Mouse (Mus musculus): ENCODE results near the gene Grid1. TPM values are rescaled to one million over a fixed set of nuclear protein-coding genes. Genes with fewer than 3 reads are reported as not detected.

The Grid1 gene
- polyA plus RNA-seq, 1 experiment from 2014 or later: 0.26 TPM

DNA sequence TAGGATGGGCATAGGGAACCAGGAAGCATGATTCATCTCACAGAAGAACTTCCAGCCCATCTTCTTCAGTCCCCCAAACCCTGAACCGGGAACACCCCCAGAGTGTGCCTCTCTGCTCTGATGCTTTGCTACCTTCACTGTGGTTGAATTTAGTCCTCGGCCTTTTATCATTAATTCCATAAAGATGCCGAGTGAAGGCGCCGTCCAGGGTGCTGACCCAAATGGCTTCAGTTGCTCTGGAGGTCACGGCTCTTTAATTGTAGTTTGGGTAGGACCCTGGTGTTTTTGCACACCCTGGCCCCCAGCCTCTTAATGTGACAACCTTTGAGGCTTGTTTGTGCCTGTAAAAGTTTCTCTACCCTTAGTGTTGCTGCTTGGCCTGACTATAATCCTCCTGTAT is 128.3 kb downstream of the Grid1 start:
- no peak overlapping the region for H3K9ac ChIP-seq (ENCODE audit: low read length)
- H3K4me1 ChIP-seq (ENCODE audit: control insufficient read depth, insufficient read depth, low read length): no peaks in the 10 kb centered on the region
- WGBS: 66% methylated on average over 6 of the region's 6 CpGs
- no peak overlapping the region for H3K4me2 ChIP-seq (ENCODE audit: low read depth, low read length)
- H3K4me3 ChIP-seq (ENCODE audit: low read length): no peak overlapping the region
- no peaks in the 10 kb centered on the region for H3K27me3 ChIP-seq (ENCODE audit: control insufficient read depth, insufficient read depth, low read length)
- no peak overlapping the region for H3K27ac ChIP-seq (ENCODE audit: low read length)
- no peaks in the 10 kb centered on the region for H3K36me3 ChIP-seq (ENCODE audit: control insufficient read depth, insufficient read depth)
- ATAC-seq (replicated peaks; ENCODE audit: extremely low read depth, insufficient read depth, low FRiP score): no peak
- no peaks in the 10 kb centered on the region for H3K9me3 ChIP-seq (replicated peaks; ENCODE audit: control insufficient read depth, low read length)

- H3K4me3 ChIP-seq (ENCODE audit: low read length): no peak overlapping the region
- H3K27ac ChIP-seq (ENCODE audit: low read length): no peak overlapping the region
- 35% methylated on average over 3 of the region's 3 CpGs for WGBS
- H3K4me1 ChIP-seq (ENCODE audit: control insufficient read depth, insufficient read depth, low read length): no peaks in the 10 kb centered on the region
- ATAC-seq (replicated peaks; ENCODE audit: extremely low read depth, insufficient read depth, low FRiP score): no peak
- H3K4me2 ChIP-seq (ENCODE audit: low read depth, low read length): no peak overlapping the region
- H3K36me3 ChIP-seq (ENCODE audit: control insufficient read depth, insufficient read depth): no peaks in the 10 kb centered on the region
- no peaks in the 10 kb centered on the region for H3K9me3 ChIP-seq (replicated peaks; ENCODE audit: control insufficient read depth, low read length)
- no peak overlapping the region for H3K9ac ChIP-seq (ENCODE audit: low read length)
- no peaks in the 10 kb centered on the region for H3K27me3 ChIP-seq (ENCODE audit: control insufficient read depth, insufficient read depth, low read length)
Measured at GRCm38 (mm10) chr14:34952311-34952710, 132.4 kb downstream of the Grid1 start.

DNA sequence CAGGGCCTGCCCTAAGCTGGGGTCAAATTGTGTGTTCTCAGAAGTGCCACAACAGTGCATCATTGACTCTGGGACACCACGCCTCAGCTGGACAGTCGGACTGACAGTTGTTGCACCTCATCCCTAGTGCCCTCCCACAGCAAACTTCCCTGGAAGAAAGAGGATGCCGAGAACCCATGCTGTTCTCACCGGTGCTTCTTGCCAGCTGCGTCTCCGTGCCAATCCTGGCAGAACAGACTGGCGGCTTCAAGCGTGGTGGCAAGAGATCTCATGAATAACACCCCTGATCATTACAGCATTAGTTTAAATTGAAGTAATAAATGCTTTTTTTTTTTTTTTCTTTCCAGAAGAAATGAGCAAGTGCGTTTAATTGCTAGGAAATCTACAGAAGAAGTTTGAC is 133.7 kb downstream of the Grid1 start:
- H3K4me3 ChIP-seq (ENCODE audit: low read length): no peak overlapping the region
- no peaks in the 10 kb centered on the region for H3K36me3 ChIP-seq (ENCODE audit: control insufficient read depth, insufficient read depth)
- no peaks in the 10 kb centered on the region for H3K9me3 ChIP-seq (replicated peaks; ENCODE audit: control insufficient read depth, low read length)
- no peaks in the 10 kb centered on the region for H3K4me1 ChIP-seq (ENCODE audit: control insufficient read depth, insufficient read depth, low read length)
- ATAC-seq (replicated peaks; ENCODE audit: extremely low read depth, insufficient read depth, low FRiP score): no peak
- no peak overlapping the region for H3K4me2 ChIP-seq (ENCODE audit: low read depth, low read length)
- WGBS: 82% methylated on average over 9 of the region's 9 CpGs
- no peaks in the 10 kb centered on the region for H3K27me3 ChIP-seq (ENCODE audit: control insufficient read depth, insufficient read depth, low read length)
- no peak overlapping the region for H3K27ac ChIP-seq (ENCODE audit: low read length)
- no peak overlapping the region for H3K9ac ChIP-seq (ENCODE audit: low read length)

- no peak overlapping the region for H3K4me3 ChIP-seq (ENCODE audit: low read length)
- H3K9me3 ChIP-seq (replicated peaks; ENCODE audit: control insufficient read depth, low read length): no peaks in the 10 kb centered on the region
- no peaks in the 10 kb centered on the region; the same call in 1 of the 2 replicates for H3K4me1 ChIP-seq (ENCODE audit: control insufficient read depth, insufficient read depth, low read length)
- ATAC-seq (replicated peaks; ENCODE audit: extremely low read depth, insufficient read depth, low FRiP score): no peak
- H3K27ac ChIP-seq (ENCODE audit: low read length): no peak overlapping the region
- WGBS: 83% methylated on average over 1 of the region's 1 CpGs
- no peak overlapping the region for H3K4me2 ChIP-seq (ENCODE audit: low read depth, low read length)
- no peak overlapping the region for H3K9ac ChIP-seq (ENCODE audit: low read length)
- no peaks in the 10 kb centered on the region for H3K27me3 ChIP-seq (ENCODE audit: control insufficient read depth, insufficient read depth, low read length)
- H3K36me3 ChIP-seq (ENCODE audit: control insufficient read depth, insufficient read depth): no peaks in the 10 kb centered on the region
Measured at GRCm38 (mm10) chr14:34955689-34956088, 135.8 kb downstream of the Grid1 start.

- Histone ChIP-seq H3K4me1 (ENCODE audit: control insufficient read depth, insufficient read depth, low read length) (peaks cover 4% of the 10 kb centered on the region; the same call in 1 of the 2 replicates), H3K4me3 (ENCODE audit: low read length) (no peak overlapping the region), H3K9me3 (replicated peaks; ENCODE audit: control insufficient read depth, low read length) (no peaks in the 10 kb centered on the region), H3K4me2 (ENCODE audit: low read depth, low read length) (no peak overlapping the region), H3K36me3 (ENCODE audit: control insufficient read depth, insufficient read depth) (no peaks in the 10 kb centered on the region), H3K27me3 (ENCODE audit: control insufficient read depth, insufficient read depth, low read length) (no peaks in the 10 kb centered on the region), H3K27ac (ENCODE audit: low read length) (no peak overlapping the region), H3K9ac (ENCODE audit: low read length) (no peak overlapping the region)
- ATAC-seq (replicated peaks; ENCODE audit: extremely low read depth, insufficient read depth, low FRiP score): 0 out of 2 replicates have a peak, but pooled peaks have one; percentile 28
- WGBS: 58% methylated on average over 6 of the region's 6 CpGs
Measured at GRCm38 (mm10) chr14:34960227-34960626, 140.3 kb downstream of the Grid1 start.

DNA sequence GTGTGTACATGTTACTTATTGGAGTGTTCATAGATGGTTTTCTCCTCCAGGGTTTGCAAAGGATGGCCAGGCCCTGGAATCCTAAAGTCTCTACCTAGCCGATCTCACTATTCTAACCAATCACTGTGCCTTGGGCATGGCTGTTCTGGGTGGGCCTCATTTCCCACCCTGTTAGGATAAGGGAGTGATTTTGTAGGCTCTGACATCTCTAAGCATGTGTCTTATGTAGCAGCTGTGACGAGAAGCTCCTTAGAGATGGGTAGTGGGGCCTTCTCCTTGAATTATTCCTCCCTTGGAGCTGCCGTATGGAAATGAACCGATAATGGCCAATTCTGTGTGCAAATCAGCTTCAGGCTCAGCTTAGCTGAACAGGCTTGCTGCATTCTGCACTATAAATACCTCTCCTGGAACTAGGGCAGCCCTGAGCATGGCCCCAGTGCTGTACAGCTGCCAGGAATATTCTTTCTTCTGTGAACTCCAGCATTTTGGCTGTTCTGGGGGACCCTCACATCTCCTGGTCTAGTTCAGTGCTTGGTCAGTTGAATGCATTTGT is 143.8 kb downstream of the Grid1 start:
- H3K27me3 ChIP-seq (ENCODE audit: control insufficient read depth, insufficient read depth, low read length): no peaks in the 10 kb centered on the region
- H3K36me3 ChIP-seq (ENCODE audit: control insufficient read depth, insufficient read depth): no peaks in the 10 kb centered on the region
- no peak for ATAC-seq (replicated peaks; ENCODE audit: extremely low read depth, insufficient read depth, low FRiP score)
- H3K9ac ChIP-seq (ENCODE audit: low read length): no peak overlapping the region
- 60% methylated on average over 4 of the region's 4 CpGs for WGBS
- H3K4me2 ChIP-seq (ENCODE audit: low read depth, low read length): no peak overlapping the region
- no peak overlapping the region for H3K4me3 ChIP-seq (ENCODE audit: low read length)
- peaks cover 4% of the 10 kb centered on the region; the same call in 1 of the 2 replicates for H3K4me1 ChIP-seq (ENCODE audit: control insufficient read depth, insufficient read depth, low read length)
- no peak overlapping the region for H3K27ac ChIP-seq (ENCODE audit: low read length)
- no peaks in the 10 kb centered on the region for H3K9me3 ChIP-seq (replicated peaks; ENCODE audit: control insufficient read depth, low read length)

GRCm38 (mm10) chr14:34969102-34969819 is 149.4 kb downstream of the Grid1 start:
- H3K4me3 ChIP-seq (ENCODE audit: low read length): no peak overlapping the region
- no peaks in the 10 kb centered on the region for H3K4me1 ChIP-seq (ENCODE audit: control insufficient read depth, insufficient read depth, low read length)
- H3K27me3 ChIP-seq (ENCODE audit: control insufficient read depth, insufficient read depth, low read length): no peaks in the 10 kb centered on the region
- no peak overlapping the region for H3K9ac ChIP-seq (ENCODE audit: low read length)
- WGBS: 41% methylated on average over 6 of the region's 6 CpGs
- no peak overlapping the region for H3K27ac ChIP-seq (ENCODE audit: low read length)
- no peak overlapping the region for H3K4me2 ChIP-seq (ENCODE audit: low read depth, low read length)
- no peaks in the 10 kb centered on the region for H3K36me3 ChIP-seq (ENCODE audit: control insufficient read depth, insufficient read depth)
- no peaks in the 10 kb centered on the region for H3K9me3 ChIP-seq (replicated peaks; ENCODE audit: control insufficient read depth, low read length)
- no peak for ATAC-seq (replicated peaks; ENCODE audit: extremely low read depth, insufficient read depth, low FRiP score)

DNA sequence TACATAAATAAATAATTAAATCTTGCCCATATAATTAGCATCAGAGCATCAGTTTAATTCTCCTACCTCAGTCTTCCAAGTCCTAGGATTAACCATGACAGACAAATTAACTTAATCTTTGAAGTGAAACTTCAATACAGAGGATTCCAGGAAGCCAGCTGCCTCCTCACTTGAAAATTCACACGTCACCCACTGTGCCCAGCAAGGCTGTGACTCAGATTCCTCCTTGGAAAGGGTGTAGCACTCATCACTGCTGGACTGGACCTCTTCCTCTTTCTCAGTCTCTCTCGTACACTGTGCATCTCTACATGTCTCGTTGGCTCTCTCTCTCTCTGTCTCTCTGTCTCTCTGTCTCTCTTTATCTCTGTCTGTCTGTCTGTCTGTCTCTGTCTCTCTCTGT is 153.0 kb downstream of the Grid1 start:
- Histone ChIP-seq H3K9me3 (replicated peaks; ENCODE audit: control insufficient read depth, low read length) (no peaks in the 10 kb centered on the region), H3K27ac (ENCODE audit: low read length) (no peak overlapping the region), H3K4me2 (ENCODE audit: low read depth, low read length) (no peak overlapping the region), H3K4me3 (ENCODE audit: low read length) (no peak overlapping the region), H3K27me3 (ENCODE audit: control insufficient read depth, insufficient read depth, low read length) (no peaks in the 10 kb centered on the region), H3K4me1 (ENCODE audit: control insufficient read depth, insufficient read depth, low read length) (no peaks in the 10 kb centered on the region), H3K9ac (ENCODE audit: low read length) (no peak overlapping the region), H3K36me3 (ENCODE audit: control insufficient read depth, insufficient read depth) (no peaks in the 10 kb centered on the region)
- 69% methylated on average over 3 of the region's 3 CpGs for WGBS
- ATAC-seq (replicated peaks; ENCODE audit: extremely low read depth, insufficient read depth, low FRiP score): no peak

DNA sequence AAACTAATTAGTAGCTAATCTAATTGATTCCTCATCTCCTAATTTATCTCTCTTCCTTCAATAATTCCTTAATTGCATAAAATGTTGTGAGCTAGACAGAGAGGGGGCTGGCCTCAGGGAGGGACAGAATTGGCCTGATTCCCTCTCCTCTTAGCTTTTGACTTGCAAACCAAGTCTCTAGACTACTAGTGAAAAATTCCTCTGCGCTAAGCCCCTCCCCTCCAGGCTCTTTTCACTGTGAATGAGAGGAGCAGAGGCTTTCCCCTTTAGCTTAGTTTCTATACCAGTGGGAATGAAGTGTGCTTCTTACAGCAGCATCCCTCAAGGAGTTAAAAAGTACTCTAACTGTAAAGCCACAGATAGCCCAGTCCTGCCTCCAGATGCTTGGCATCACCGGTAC is 160.8 kb downstream of the Grid1 start:
- Histone ChIP-seq H3K9me3 (replicated peaks; ENCODE audit: control insufficient read depth, low read length) (no peaks in the 10 kb centered on the region), H3K27ac (ENCODE audit: low read length) (no peak overlapping the region), H3K4me3 (ENCODE audit: low read length) (no peak overlapping the region), H3K36me3 (ENCODE audit: control insufficient read depth, insufficient read depth) (no peaks in the 10 kb centered on the region), H3K4me2 (ENCODE audit: low read depth, low read length) (no peak overlapping the region), H3K27me3 (ENCODE audit: control insufficient read depth, insufficient read depth, low read length) (no peaks in the 10 kb centered on the region), H3K9ac (ENCODE audit: low read length) (no peak overlapping the region), H3K4me1 (ENCODE audit: control insufficient read depth, insufficient read depth, low read length) (no peaks in the 10 kb centered on the region)
- no peak for ATAC-seq (replicated peaks; ENCODE audit: extremely low read depth, insufficient read depth, low FRiP score)
- WGBS: 25% methylated on average over 2 of the region's 2 CpGs
